Mouse (Mus musculus): ENCODE measurements around the gene Ppme1. TPM values are rescaled to one million over a fixed set of nuclear protein-coding genes. Genes with fewer than 3 reads are reported as not detected.

The Ppme1 gene
- polyA plus RNA-seq, 1 experiment, result 152 TPM

DNA sequence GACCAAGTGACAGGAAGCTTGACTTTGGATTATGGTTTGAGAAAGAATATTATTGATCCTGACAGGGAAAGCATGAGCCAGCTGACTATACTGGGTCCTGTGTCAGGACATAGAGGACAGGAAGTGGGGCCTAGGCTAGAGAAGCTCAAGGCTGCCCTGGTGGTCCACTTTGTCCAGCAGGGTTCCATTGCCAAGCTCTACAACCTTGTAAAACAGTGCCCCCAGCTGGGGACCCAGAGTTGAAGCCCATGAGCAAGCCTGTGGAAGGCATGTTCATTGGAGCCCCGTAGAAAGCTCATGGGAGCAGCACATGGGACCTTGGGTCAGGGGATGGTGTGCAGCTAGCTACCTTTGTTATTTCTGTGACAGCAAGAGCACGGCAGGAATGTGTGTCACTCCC, 20.2 kb upstream of the Ppme1 start:
- H3K4me1 ChIP-seq (replicated peaks; ENCODE audit: control insufficient read depth, insufficient read depth, low read length), result no peaks in the 10 kb centered on the region
- H3K4me3 ChIP-seq (ENCODE audit: control insufficient read depth, insufficient read depth, low read length), result no peak overlapping the region
- peak; percentile 5 for DNase-seq
- no peak for TF ChIP-seq POLR2A (IDR thresholded peaks at IDR 0.05; ENCODE audit: control insufficient read depth, extremely low read depth, insufficient read depth, low read length, poor library complexity)
- TF ChIP-seq CTCF (IDR thresholded peaks at IDR 0.05; ENCODE audit: borderline replicate concordance, control insufficient read depth, extremely low read depth, insufficient read depth, low read length, poor library complexity), result no peak
- H3K27me3 ChIP-seq (ENCODE audit: control insufficient read depth, insufficient read depth, low read length), result no peaks in the 10 kb centered on the region
- WGBS, result 98% methylated on average over 2 of the region's 2 CpGs
- peaks cover 57% of the 10 kb centered on the region for H3K36me3 ChIP-seq (ENCODE audit: control insufficient read depth, insufficient read depth, low read length)
- H3K27ac ChIP-seq (ENCODE audit: control insufficient read depth, insufficient read depth, low read length), result no peak overlapping the region

DNA sequence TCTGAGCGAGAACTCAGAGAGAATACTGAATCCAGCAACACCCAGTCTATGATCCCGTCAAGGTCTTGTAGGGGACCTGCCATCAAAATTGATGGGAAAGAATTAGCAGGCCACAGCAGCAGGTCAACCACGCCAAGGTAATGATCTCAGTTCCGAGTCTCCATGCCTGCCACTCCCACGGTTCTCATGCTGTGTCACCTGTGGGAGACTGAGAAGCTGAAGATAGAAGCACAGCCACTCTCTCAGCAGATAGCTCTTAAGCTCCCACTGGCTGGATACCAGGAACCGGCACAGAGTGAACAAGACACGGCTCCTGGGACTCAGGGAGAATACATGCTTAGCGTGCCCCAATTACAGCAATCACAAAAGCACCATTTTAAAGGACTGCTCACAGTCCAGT, 18.1 kb upstream of the Ppme1 start:
- WGBS, result 97% methylated on average over 8 of the region's 8 CpGs
- Histone ChIP-seq H3K27me3 (ENCODE audit: control insufficient read depth, insufficient read depth, low read length) (no peaks in the 10 kb centered on the region), H3K27ac (ENCODE audit: control insufficient read depth, insufficient read depth, low read length) (no peak overlapping the region), H3K4me3 (ENCODE audit: control insufficient read depth, insufficient read depth, low read length) (no peak overlapping the region), H3K4me1 (replicated peaks; ENCODE audit: control insufficient read depth, insufficient read depth, low read length) (no peaks in the 10 kb centered on the region), H3K36me3 (ENCODE audit: control insufficient read depth, insufficient read depth, low read length) (peaks cover 42% of the 10 kb centered on the region)
- no peak for TF ChIP-seq CTCF (IDR thresholded peaks at IDR 0.05; ENCODE audit: borderline replicate concordance, control insufficient read depth, extremely low read depth, insufficient read depth, low read length, poor library complexity)
- no peak for DNase-seq

DNA sequence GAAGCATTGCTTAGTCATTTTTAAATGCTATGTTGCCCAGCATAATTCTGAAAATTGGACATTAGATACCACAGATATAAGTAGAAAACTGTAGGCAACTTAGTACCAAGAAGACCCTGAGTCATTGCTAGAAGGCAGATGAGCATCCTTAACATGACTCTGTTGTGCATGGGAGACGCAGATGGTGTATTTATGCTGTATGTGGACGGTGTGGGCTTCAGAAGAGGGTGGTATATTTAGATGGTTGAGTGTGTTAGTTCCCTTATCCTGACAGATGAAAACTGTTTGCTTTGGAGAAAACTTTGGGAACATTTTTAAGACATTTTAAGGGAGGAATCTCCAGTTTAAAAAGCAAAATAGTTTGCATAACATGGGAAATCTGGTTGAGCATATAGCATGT, 16.1 kb upstream of the Ppme1 start:
- no peak for DNase-seq
- Histone ChIP-seq H3K4me1 (replicated peaks; ENCODE audit: control insufficient read depth, insufficient read depth, low read length) (no peaks in the 10 kb centered on the region), H3K27me3 (ENCODE audit: control insufficient read depth, insufficient read depth, low read length) (no peaks in the 10 kb centered on the region), H3K27ac (ENCODE audit: control insufficient read depth, insufficient read depth, low read length) (no peak overlapping the region), H3K4me3 (ENCODE audit: control insufficient read depth, insufficient read depth, low read length) (no peak overlapping the region), H3K36me3 (ENCODE audit: control insufficient read depth, insufficient read depth, low read length) (peaks cover 32% of the 10 kb centered on the region)
- WGBS, result 100% methylated on average over 2 of the region's 2 CpGs
- TF ChIP-seq POLR2A (IDR thresholded peaks at IDR 0.05; ENCODE audit: control insufficient read depth, extremely low read depth, insufficient read depth, low read length, poor library complexity), result no peak

DNA sequence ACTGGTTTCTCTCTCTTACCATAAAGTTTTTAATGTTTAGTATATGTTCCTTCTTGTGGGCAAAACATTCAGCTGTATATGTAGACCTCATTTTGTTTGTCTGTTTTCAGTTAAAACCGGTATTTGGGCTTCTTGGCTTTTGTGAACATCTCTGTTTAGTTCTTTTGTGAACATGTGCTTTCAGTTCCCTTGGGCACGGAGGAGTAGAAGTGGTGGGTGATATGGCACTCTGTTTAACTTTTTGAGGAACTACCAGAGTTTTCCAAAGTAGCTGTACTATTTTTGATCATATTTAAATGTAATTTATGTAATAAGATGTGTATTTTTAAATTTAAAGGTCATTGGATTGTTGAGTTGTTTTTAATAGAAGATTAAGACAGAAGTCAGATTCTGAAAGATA, 11.1 kb upstream of the Ppme1 start:
- H3K4me3 ChIP-seq (ENCODE audit: control insufficient read depth, insufficient read depth, low read length), result no peak overlapping the region
- no peaks in the 10 kb centered on the region for H3K4me1 ChIP-seq (replicated peaks; ENCODE audit: control insufficient read depth, insufficient read depth, low read length)
- H3K27ac ChIP-seq (ENCODE audit: control insufficient read depth, insufficient read depth, low read length), result no peak overlapping the region
- TF ChIP-seq CTCF (IDR thresholded peaks at IDR 0.05; ENCODE audit: borderline replicate concordance, control insufficient read depth, extremely low read depth, insufficient read depth, low read length, poor library complexity) (no peak), POLR2A (IDR thresholded peaks at IDR 0.05; ENCODE audit: control insufficient read depth, extremely low read depth, insufficient read depth, low read length, poor library complexity) (no peak)
- peaks cover 30% of the 10 kb centered on the region for H3K36me3 ChIP-seq (ENCODE audit: control insufficient read depth, insufficient read depth, low read length)
- H3K27me3 ChIP-seq (ENCODE audit: control insufficient read depth, insufficient read depth, low read length), result no peaks in the 10 kb centered on the region
- WGBS, result 68% methylated on average over 2 of the region's 2 CpGs
- no peak for DNase-seq

DNA sequence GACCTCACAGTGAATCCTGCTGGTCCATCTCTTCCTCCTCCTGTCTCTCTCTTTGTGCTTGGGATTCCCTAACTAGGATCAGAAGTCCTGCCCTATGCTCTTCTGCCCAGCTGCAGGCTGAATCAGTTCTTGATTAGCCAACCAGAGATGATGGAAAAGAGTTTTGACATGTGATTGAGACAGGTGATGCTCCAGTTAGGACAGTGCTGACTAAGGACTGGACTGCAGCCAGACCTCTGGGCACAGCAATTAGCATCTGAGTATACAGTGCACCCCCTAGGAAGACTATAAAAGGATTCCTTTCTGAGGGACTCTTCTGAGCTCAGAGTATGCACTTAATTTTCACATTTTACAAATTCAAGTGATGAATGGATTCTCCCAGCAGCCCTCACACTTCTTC, 9.1 kb upstream of the Ppme1 start:
- TF ChIP-seq POLR2A (IDR thresholded peaks at IDR 0.05; ENCODE audit: control insufficient read depth, extremely low read depth, insufficient read depth, low read length, poor library complexity), result no peak
- no peak for TF ChIP-seq CTCF (IDR thresholded peaks at IDR 0.05; ENCODE audit: borderline replicate concordance, control insufficient read depth, extremely low read depth, insufficient read depth, low read length, poor library complexity)
- H3K36me3 ChIP-seq (ENCODE audit: control insufficient read depth, insufficient read depth, low read length), result peaks cover 36% of the 10 kb centered on the region

DNA sequence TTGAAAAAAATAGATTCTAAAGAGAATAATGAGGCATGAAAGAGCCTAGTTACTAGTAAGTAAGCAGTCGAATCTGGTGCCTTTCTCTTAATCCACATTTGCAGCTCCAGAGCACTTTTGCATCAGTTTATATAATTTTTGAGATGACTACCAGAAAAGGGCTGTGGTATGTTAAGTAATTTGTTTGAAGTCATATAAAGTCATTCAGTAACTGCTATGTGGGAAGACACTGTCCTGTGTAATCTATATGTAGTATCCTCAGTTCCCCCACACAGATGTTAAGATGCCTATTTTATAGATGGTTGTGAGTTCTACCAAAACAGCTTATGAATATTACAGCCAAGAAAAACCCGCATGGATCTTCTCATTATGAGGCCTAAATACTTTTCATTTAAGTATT, 6.2 kb upstream of the Ppme1 start:
- Histone ChIP-seq H3K27ac (ENCODE audit: control insufficient read depth, insufficient read depth, low read length) (no peak overlapping the region), H3K4me3 (ENCODE audit: control insufficient read depth, insufficient read depth, low read length) (no peak overlapping the region), H3K36me3 (ENCODE audit: control insufficient read depth, insufficient read depth, low read length) (peaks cover 39% of the 10 kb centered on the region), H3K27me3 (ENCODE audit: control insufficient read depth, insufficient read depth, low read length) (no peaks in the 10 kb centered on the region), H3K4me1 (replicated peaks; ENCODE audit: control insufficient read depth, insufficient read depth, low read length) (no peaks in the 10 kb centered on the region)
- no peak for DNase-seq
- no peak for TF ChIP-seq CTCF (IDR thresholded peaks at IDR 0.05; ENCODE audit: borderline replicate concordance, control insufficient read depth, extremely low read depth, insufficient read depth, low read length, poor library complexity)
- no peak for TF ChIP-seq POLR2A (IDR thresholded peaks at IDR 0.05; ENCODE audit: control insufficient read depth, extremely low read depth, insufficient read depth, low read length, poor library complexity)
- WGBS, result 94% methylated on average over 2 of the region's 2 CpGs

More for the DNA sequence above, 9.1 kb upstream of the Ppme1 start:
- Histone ChIP-seq H3K27me3 (ENCODE audit: control insufficient read depth, insufficient read depth, low read length) (no peaks in the 10 kb centered on the region), H3K4me3 (ENCODE audit: control insufficient read depth, insufficient read depth, low read length) (no peak overlapping the region), H3K4me1 (replicated peaks; ENCODE audit: control insufficient read depth, insufficient read depth, low read length) (no peaks in the 10 kb centered on the region), H3K27ac (ENCODE audit: control insufficient read depth, insufficient read depth, low read length) (no peak overlapping the region)
- no peak for DNase-seq

DNA sequence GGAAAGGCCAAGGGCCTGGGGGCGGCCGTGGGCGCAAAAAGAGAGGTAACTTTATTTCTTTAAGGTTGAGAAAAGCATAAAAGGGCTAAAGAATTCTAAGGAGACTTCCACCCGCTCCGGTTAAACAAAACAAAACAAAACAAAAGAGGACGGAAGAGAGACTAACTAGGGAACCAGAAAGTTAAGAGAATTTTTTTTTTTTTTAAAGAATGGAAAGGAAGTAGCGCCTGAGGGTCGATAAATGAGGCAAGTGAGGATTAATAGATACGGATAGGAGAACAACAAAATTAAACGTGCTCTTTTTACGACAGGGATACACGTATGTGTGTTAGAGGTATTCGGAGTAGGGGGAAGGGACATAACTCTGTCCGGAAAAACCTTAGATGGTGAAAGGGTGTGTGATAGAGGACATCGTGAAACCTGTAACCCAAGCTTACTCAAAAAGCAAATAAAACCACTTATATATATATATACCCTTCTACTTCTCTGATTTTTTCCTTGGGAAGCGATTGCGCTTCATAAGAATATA, 409 bp upstream of the Ppme1 start:
- H3K27ac ChIP-seq (ENCODE audit: control insufficient read depth, insufficient read depth, low read length), result peak overlapping the region; percentile 53; the same call in 1 of the 2 replicates
- no peaks in the 10 kb centered on the region for H3K4me1 ChIP-seq (replicated peaks; ENCODE audit: control insufficient read depth, insufficient read depth, low read length)
- H3K36me3 ChIP-seq (ENCODE audit: control insufficient read depth, insufficient read depth, low read length), result peaks cover 10% of the 10 kb centered on the region
- no peak for DNase-seq
- H3K4me3 ChIP-seq (ENCODE audit: control insufficient read depth, insufficient read depth, low read length), result peak overlapping the region; percentile 85
- TF ChIP-seq POLR2A (IDR thresholded peaks at IDR 0.05; ENCODE audit: control insufficient read depth, extremely low read depth, insufficient read depth, low read length, poor library complexity), result no peak
- no peak for TF ChIP-seq CTCF (IDR thresholded peaks at IDR 0.05; ENCODE audit: borderline replicate concordance, control insufficient read depth, extremely low read depth, insufficient read depth, low read length, poor library complexity)
- WGBS, result 7% methylated on average over 17 of the region's 17 CpGs
- H3K27me3 ChIP-seq (ENCODE audit: control insufficient read depth, insufficient read depth, low read length), result no peaks in the 10 kb centered on the region
